Mouse (Mus musculus) stomach, postnatal 0 days (tissue): Measurements from ENCODE around the gene Gm16442.
"Not testable (repeated sequence)": the region's sequence is repeated elsewhere in the genome, so short reads cannot be mapped to it uniquely, and the experiment has no call there.

ENCODE experiments used
- CTCF ChIP-seq: IDR thresholded peaks from 2 replicates; pipeline ENCODE4 v1.5.1; 2016; ENCODE audit warnings: antibody characterized with exemption, low read depth, mild to moderate bottlenecking, moderate library complexity
- EP300 ChIP-seq: optimal IDR thresholded peaks from 2 replicates; pipeline ENCODE3; 2016; ENCODE audit warnings: antibody characterized with exemption

GRCm38 (mm10) chr7:20168277-20168676 lies 45.9 kb upstream of the Gm16442 start, which contains the start of gene Vmn1r94:
- TF ChIP-seq EP300, CTCF: not testable (repeated sequence)
